Mouse (Mus musculus): Measurements from ENCODE around the gene Rapgef1.

- no peak for TF ChIP-seq CTCF (IDR thresholded peaks at IDR 0.05; ENCODE audit: control insufficient read depth, insufficient read depth, low read length)
- TF ChIP-seq POLR2A (IDR thresholded peaks at IDR 0.05; ENCODE audit: borderline replicate concordance, control insufficient read depth, low read depth, low read length), result no peak
Observed at GRCm38 (mm10) chr2:29620301-29620827, 844 bp downstream of the Rapgef1 start.
